Mouse (Mus musculus): ENCODE data around the gene Lrriq1. TPM values are rescaled to one million over a fixed set of nuclear protein-coding genes. Genes with fewer than 3 reads are reported as not detected.

The Lrriq1 gene
- polyA plus RNA-seq, 1 experiment from 2014 or later, result 0.42 TPM

DNA sequence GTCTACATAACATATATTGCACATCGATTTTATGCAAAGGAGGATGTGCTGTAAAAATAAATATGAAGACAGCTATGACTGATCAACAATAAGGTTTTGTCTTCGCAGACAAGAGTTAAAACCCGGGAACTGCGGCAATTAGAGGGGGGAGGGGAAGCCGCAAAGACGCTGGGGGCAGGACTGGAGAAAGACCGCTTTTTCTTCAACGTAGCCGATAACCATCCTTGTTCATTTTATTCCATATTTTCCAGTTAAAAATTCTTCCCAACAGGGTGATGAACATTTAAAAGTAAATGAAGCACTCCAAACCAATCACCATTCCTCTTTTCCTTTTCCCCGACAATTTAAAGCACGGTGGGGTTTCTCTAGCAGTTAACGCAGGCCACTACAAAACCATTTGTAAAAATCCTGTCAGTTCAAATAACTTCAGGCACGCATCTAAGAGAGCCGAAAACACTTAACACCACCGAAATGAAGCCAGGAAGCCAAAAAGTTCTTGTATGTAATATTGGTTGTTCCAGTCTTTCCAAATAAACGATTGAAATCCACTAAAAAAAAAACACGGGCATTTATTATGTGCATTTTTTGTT lies 209.4 kb downstream of the Lrriq1 start:
- Histone ChIP-seq H3K4me1 (replicated peaks; ENCODE audit: control insufficient read depth, insufficient read depth, low read length) (peaks cover 10% of the 10 kb centered on the region; the same call in 1 of the 2 replicates), H3K27ac (ENCODE audit: low read depth) (no peak overlapping the region), H3K36me3 (ENCODE audit: control insufficient read depth, insufficient read depth, low read length) (no peaks in the 10 kb centered on the region), H3K4me3 (ENCODE audit: low read depth, low read length) (no peak overlapping the region), H3K27me3 (replicated peaks; ENCODE audit: control insufficient read depth, insufficient read depth, low read length) (peaks cover 79% of the 10 kb centered on the region), H3K4me2 (ENCODE audit: low read length) (no peak overlapping the region), H3K9me3 (ENCODE audit: control insufficient read depth, low read length) (no peaks in the 10 kb centered on the region), H3K9ac (ENCODE audit: low read length) (no peak overlapping the region)
- peak; percentile 67 for DNase-seq (ENCODE audit: low spot score)
- ATAC-seq (replicated peaks; ENCODE audit: low FRiP score, low TSS enrichment, low read depth), result no peak
- WGBS, result 2% methylated on average over 17 of the region's 17 CpGs

DNA sequence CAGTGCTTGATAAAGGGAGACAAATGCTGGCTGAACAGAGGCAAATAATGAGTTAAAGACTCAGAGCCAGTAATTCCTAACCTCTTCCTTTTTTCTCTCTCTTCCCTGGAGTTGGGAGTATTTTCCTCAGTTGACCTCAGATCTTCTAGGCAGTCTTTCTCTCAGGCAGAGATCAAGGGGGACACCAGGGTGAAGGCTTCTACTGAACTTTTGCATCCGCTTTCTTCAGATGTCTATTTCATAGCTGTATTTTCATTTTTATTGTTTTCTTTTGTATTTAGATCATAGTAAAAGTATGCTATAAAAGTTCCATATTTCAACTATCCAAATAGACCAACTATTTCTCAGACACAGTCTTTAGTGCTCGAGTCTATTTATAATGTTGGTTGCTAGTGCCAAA lies 233.6 kb downstream of the Lrriq1 start:
- Histone ChIP-seq H3K4me3 (ENCODE audit: low read depth, low read length) (no peak overlapping the region), H3K27ac (ENCODE audit: low read depth) (no peak overlapping the region), H3K9ac (ENCODE audit: low read length) (no peak overlapping the region), H3K27me3 (replicated peaks; ENCODE audit: control insufficient read depth, insufficient read depth, low read length) (no peaks in the 10 kb centered on the region), H3K4me2 (ENCODE audit: low read length) (no peak overlapping the region), H3K36me3 (ENCODE audit: control insufficient read depth, insufficient read depth, low read length) (no peaks in the 10 kb centered on the region), H3K4me1 (replicated peaks; ENCODE audit: control insufficient read depth, insufficient read depth, low read length) (no peaks in the 10 kb centered on the region), H3K9me3 (ENCODE audit: control insufficient read depth, low read length) (no peaks in the 10 kb centered on the region)
- ATAC-seq (replicated peaks; ENCODE audit: low FRiP score, low TSS enrichment, low read depth) (no peak), DNase-seq (ENCODE audit: low spot score) (no peak)
- 76% methylated on average over 2 of the region's 2 CpGs for WGBS

DNA sequence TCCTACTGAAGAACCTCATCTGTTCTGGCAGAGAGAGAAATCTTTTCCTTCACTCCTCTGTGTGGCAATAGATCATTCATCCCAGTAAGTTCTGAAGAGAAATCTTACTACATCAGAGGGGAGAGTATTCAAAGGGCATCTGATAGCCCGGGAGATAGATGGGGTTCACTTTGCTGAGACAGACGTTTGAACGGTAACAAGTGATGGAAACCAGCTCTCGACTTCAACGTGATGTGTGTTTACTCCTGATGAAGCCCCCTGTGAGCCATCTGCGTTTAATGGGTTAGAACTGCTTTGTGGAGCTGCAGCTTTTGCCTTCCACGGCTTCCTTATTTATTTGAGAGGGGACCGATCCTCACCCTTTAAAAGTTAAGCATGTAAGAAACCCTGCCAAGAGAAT lies 235.2 kb downstream of the Lrriq1 start:
- H3K27me3 ChIP-seq (replicated peaks; ENCODE audit: control insufficient read depth, insufficient read depth, low read length), result no peaks in the 10 kb centered on the region
- ATAC-seq (replicated peaks; ENCODE audit: low FRiP score, low TSS enrichment, low read depth) (no peak), DNase-seq (ENCODE audit: low spot score) (no peak)
- H3K4me3 ChIP-seq (ENCODE audit: low read depth, low read length), result no peak overlapping the region
- WGBS, result 20% methylated on average over 8 of the region's 8 CpGs
- no peak overlapping the region for H3K27ac ChIP-seq (ENCODE audit: low read depth)
- no peaks in the 10 kb centered on the region for H3K4me1 ChIP-seq (replicated peaks; ENCODE audit: control insufficient read depth, insufficient read depth, low read length)
- H3K9me3 ChIP-seq (ENCODE audit: control insufficient read depth, low read length), result no peaks in the 10 kb centered on the region
- H3K36me3 ChIP-seq (ENCODE audit: control insufficient read depth, insufficient read depth, low read length), result no peaks in the 10 kb centered on the region
- H3K9ac ChIP-seq (ENCODE audit: low read length), result no peak overlapping the region
- no peak overlapping the region; the same call in 1 of the 2 replicates for H3K4me2 ChIP-seq (ENCODE audit: low read length)

DNA sequence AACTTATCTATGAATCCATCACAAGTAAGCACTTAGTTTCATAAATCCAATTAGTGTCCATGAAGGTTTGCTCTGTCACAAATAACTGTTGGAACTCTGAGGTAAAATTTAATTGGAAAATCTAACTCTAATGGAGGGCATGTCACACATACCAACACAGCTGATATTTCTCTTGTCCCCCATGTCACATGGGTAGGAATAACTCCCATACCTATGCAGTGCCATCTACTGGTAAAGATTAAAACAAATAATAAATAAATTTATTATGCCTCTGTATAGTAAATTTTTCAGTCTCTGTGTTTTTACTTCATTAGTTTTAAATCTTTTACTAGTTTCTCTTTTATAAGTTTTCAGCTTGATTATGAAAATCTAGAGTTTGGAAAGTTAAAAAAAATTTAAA lies 236.5 kb downstream of the Lrriq1 start:
- H3K27me3 ChIP-seq (replicated peaks; ENCODE audit: control insufficient read depth, insufficient read depth, low read length), result no peaks in the 10 kb centered on the region
- H3K4me3 ChIP-seq (ENCODE audit: low read depth, low read length), result no peak overlapping the region
- H3K4me2 ChIP-seq (ENCODE audit: low read length), result no peak overlapping the region
- H3K9ac ChIP-seq (ENCODE audit: low read length), result no peak overlapping the region
- no peak for DNase-seq (ENCODE audit: low spot score)
- ATAC-seq (replicated peaks; ENCODE audit: low FRiP score, low TSS enrichment, low read depth), result no peak
- H3K27ac ChIP-seq (ENCODE audit: low read depth), result no peak overlapping the region
- H3K36me3 ChIP-seq (ENCODE audit: control insufficient read depth, insufficient read depth, low read length), result no peaks in the 10 kb centered on the region
- no peaks in the 10 kb centered on the region for H3K4me1 ChIP-seq (replicated peaks; ENCODE audit: control insufficient read depth, insufficient read depth, low read length)
- no peaks in the 10 kb centered on the region for H3K9me3 ChIP-seq (ENCODE audit: control insufficient read depth, low read length)

Other genes with a start within 250 kb of the Lrriq1 start
- gene Alx1, start 206.1 kb downstream of the Lrriq1 start, polyA plus RNA-seq (2014; fragmentation: Nextera tagmentation; extraction: Ambion mirVana), result 0.11 TPM in 1 of 2 replicates, not detected in the other
- 8.5 and 10.2 TPM in 2 replicates for gene Slc6a15, start 131.5 kb upstream of the Lrriq1 start, polyA plus RNA-seq (2014; fragmentation: Nextera tagmentation; extraction: Ambion mirVana)

Measured in intestine, embryonic 14.5 days (tissue).